Mouse (Mus musculus): ENCODE measurements around the gene Dgki. TPM values are rescaled to one million over a fixed set of nuclear protein-coding genes. Genes with fewer than 3 reads are reported as not detected.

Dgki gene
- polyA plus RNA-seq, 1 experiment: not detected

GRCm38 (mm10) chr6:37254144-37254543, 45.8 kb downstream of the Dgki start:
- Histone ChIP-seq H3K9me3 (ENCODE audit: control insufficient read depth, low read length) (no peaks in the 10 kb centered on the region), H3K4me3 (replicated peaks) (no peak overlapping the region), H3K4me1 (ENCODE audit: control insufficient read depth) (no peaks in the 10 kb centered on the region), H3K27me3 (ENCODE audit: control insufficient read depth) (no peaks in the 10 kb centered on the region), H3K36me3 (ENCODE audit: control insufficient read depth) (no peaks in the 10 kb centered on the region)
- TF ChIP-seq TAL1 (IDR thresholded peaks at IDR 0.05; ENCODE audit: low read length) (no peak), GATA1 (IDR thresholded peaks at IDR 0.05; ENCODE audit: low read length) (no peak)

DNA sequence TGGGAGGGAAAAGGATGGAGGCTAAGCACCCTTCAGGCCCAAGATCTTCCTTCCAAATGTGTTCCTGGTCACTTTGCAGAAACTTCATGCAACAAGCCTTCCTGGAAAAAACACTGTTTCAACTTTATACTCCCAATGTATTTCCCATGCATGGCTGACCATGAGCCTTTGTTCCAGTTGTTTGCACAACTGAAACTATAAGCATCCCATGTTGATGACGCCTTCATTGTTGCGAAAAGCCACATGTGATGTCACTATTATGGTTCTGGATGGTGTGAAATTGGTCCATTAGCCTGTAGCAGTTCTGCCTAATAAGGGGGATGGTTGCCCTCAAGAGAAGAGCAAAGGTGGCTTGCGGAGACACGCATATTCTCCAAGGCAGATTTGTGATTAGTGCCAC, 47.4 kb downstream of the Dgki start:
- TF ChIP-seq GATA1 (IDR thresholded peaks at IDR 0.05; ENCODE audit: low read length) (no peak), TAL1 (IDR thresholded peaks at IDR 0.05; ENCODE audit: low read length) (no peak)
- H3K4me3 ChIP-seq (replicated peaks): no peak overlapping the region
- H3K9me3 ChIP-seq (ENCODE audit: control insufficient read depth, low read length): no peaks in the 10 kb centered on the region
- no peaks in the 10 kb centered on the region for H3K36me3 ChIP-seq (ENCODE audit: control insufficient read depth)
- H3K4me1 ChIP-seq (ENCODE audit: control insufficient read depth): no peaks in the 10 kb centered on the region
- no peaks in the 10 kb centered on the region for H3K27me3 ChIP-seq (ENCODE audit: control insufficient read depth)

- Histone ChIP-seq H3K4me1 (ENCODE audit: control insufficient read depth) (no peaks in the 10 kb centered on the region), H3K4me3 (replicated peaks) (no peak overlapping the region), H3K36me3 (ENCODE audit: control insufficient read depth) (no peaks in the 10 kb centered on the region), H3K27me3 (ENCODE audit: control insufficient read depth) (no peaks in the 10 kb centered on the region), H3K9me3 (ENCODE audit: control insufficient read depth, low read length) (no peaks in the 10 kb centered on the region)
- TF ChIP-seq TAL1 (IDR thresholded peaks at IDR 0.05; ENCODE audit: low read length): no peak
- no peak for TF ChIP-seq GATA1 (IDR thresholded peaks at IDR 0.05; ENCODE audit: low read length)
Observed at GRCm38 (mm10) chr6:37250671-37251070, 49.3 kb downstream of the Dgki start.

GRCm38 (mm10) chr6:37245757-37246156, 54.2 kb downstream of the Dgki start:
- Histone ChIP-seq H3K9me3 (ENCODE audit: control insufficient read depth, low read length) (no peaks in the 10 kb centered on the region), H3K27me3 (ENCODE audit: control insufficient read depth) (no peaks in the 10 kb centered on the region), H3K4me1 (ENCODE audit: control insufficient read depth) (no peaks in the 10 kb centered on the region), H3K36me3 (ENCODE audit: control insufficient read depth) (no peaks in the 10 kb centered on the region), H3K4me3 (replicated peaks) (no peak overlapping the region)
- TF ChIP-seq TAL1 (IDR thresholded peaks at IDR 0.05; ENCODE audit: low read length): no peak
- TF ChIP-seq GATA1 (IDR thresholded peaks at IDR 0.05; ENCODE audit: low read length): no peak

GRCm38 (mm10) chr6:37244074-37244473, 55.9 kb downstream of the Dgki start:
- no peak for TF ChIP-seq GATA1 (IDR thresholded peaks at IDR 0.05; ENCODE audit: low read length)
- no peak for TF ChIP-seq TAL1 (IDR thresholded peaks at IDR 0.05; ENCODE audit: low read length)
- H3K4me1 ChIP-seq (ENCODE audit: control insufficient read depth): no peaks in the 10 kb centered on the region
- H3K27me3 ChIP-seq (ENCODE audit: control insufficient read depth): no peaks in the 10 kb centered on the region
- H3K36me3 ChIP-seq (ENCODE audit: control insufficient read depth): no peaks in the 10 kb centered on the region
- H3K4me3 ChIP-seq (replicated peaks): no peak overlapping the region
- no peaks in the 10 kb centered on the region for H3K9me3 ChIP-seq (ENCODE audit: control insufficient read depth, low read length)

- H3K4me3 ChIP-seq (replicated peaks): no peak overlapping the region
- H3K9me3 ChIP-seq (ENCODE audit: control insufficient read depth, low read length): no peaks in the 10 kb centered on the region
- H3K27me3 ChIP-seq (ENCODE audit: control insufficient read depth): no peaks in the 10 kb centered on the region
- H3K4me1 ChIP-seq (ENCODE audit: control insufficient read depth): no peaks in the 10 kb centered on the region
- no peaks in the 10 kb centered on the region for H3K36me3 ChIP-seq (ENCODE audit: control insufficient read depth)
- TF ChIP-seq TAL1 (IDR thresholded peaks at IDR 0.05; ENCODE audit: low read length) (no peak), GATA1 (IDR thresholded peaks at IDR 0.05; ENCODE audit: low read length) (no peak)
Observed at GRCm38 (mm10) chr6:37242769-37243121, 57.2 kb downstream of the Dgki start.

GRCm38 (mm10) chr6:37242100-37242768, 57.8 kb downstream of the Dgki start:
- H3K9me3 ChIP-seq (ENCODE audit: control insufficient read depth, low read length): no peaks in the 10 kb centered on the region
- H3K4me3 ChIP-seq (replicated peaks): no peak overlapping the region
- no peaks in the 10 kb centered on the region for H3K27me3 ChIP-seq (ENCODE audit: control insufficient read depth)
- H3K4me1 ChIP-seq (ENCODE audit: control insufficient read depth): no peaks in the 10 kb centered on the region
- no peaks in the 10 kb centered on the region for H3K36me3 ChIP-seq (ENCODE audit: control insufficient read depth)
- TF ChIP-seq GATA1 (IDR thresholded peaks at IDR 0.05; ENCODE audit: low read length) (no peak), TAL1 (IDR thresholded peaks at IDR 0.05; ENCODE audit: low read length) (no peak)

GRCm38 (mm10) chr6:37241434-37241833, 58.5 kb downstream of the Dgki start:
- Histone ChIP-seq H3K4me3 (replicated peaks) (no peak overlapping the region), H3K27me3 (ENCODE audit: control insufficient read depth) (no peaks in the 10 kb centered on the region), H3K4me1 (ENCODE audit: control insufficient read depth) (no peaks in the 10 kb centered on the region), H3K9me3 (ENCODE audit: control insufficient read depth, low read length) (no peaks in the 10 kb centered on the region), H3K36me3 (ENCODE audit: control insufficient read depth) (no peaks in the 10 kb centered on the region)
- TF ChIP-seq TAL1 (IDR thresholded peaks at IDR 0.05; ENCODE audit: low read length) (no peak), GATA1 (IDR thresholded peaks at IDR 0.05; ENCODE audit: low read length) (no peak)

DNA sequence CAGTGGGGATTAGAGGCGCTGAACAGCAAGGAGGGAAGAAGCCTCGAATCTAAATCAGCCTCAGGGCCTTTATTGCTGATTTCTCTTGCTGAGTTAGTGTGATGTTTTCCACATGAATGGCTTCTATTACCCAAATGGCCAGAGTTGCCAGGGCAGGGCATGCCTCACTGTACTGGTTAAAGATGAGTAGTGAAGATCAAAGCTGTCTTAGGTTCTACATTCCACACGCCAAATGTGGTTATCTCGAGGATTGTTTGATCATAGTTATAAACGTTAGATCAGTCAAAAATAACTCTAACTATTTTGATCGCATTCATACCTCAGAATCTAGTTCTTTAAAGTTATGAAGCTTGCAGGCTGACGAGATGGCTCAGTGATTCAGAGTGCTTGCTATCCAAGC, 59.8 kb downstream of the Dgki start:
- H3K9me3 ChIP-seq (ENCODE audit: control insufficient read depth, low read length): no peaks in the 10 kb centered on the region
- no peaks in the 10 kb centered on the region for H3K36me3 ChIP-seq (ENCODE audit: control insufficient read depth)
- H3K4me1 ChIP-seq (ENCODE audit: control insufficient read depth): no peaks in the 10 kb centered on the region
- no peak overlapping the region for H3K4me3 ChIP-seq (replicated peaks)
- TF ChIP-seq GATA1 (IDR thresholded peaks at IDR 0.05; ENCODE audit: low read length) (no peak), TAL1 (IDR thresholded peaks at IDR 0.05; ENCODE audit: low read length) (no peak)
- no peaks in the 10 kb centered on the region for H3K27me3 ChIP-seq (ENCODE audit: control insufficient read depth)

DNA sequence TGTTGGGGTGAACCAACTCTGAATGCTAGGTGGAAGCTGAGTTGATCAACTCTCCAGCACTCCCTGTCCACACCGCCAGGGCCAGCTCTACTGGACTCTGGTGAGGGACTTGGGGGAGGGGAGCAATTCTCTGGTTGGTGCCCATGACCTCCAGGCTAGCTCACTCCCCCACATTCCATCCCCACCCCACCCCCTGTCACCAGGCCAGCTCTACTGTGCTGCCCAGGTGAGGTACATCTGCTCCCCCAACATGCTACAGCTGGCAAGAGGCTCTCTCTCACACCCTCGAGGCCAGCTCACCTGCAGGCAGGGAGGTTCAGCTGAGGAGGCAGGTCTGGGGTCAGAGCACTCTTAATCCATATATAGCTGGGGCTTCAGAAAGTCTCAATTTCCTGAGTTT, 63.1 kb downstream of the Dgki start:
- Histone ChIP-seq H3K27me3 (ENCODE audit: control insufficient read depth) (no peaks in the 10 kb centered on the region), H3K9me3 (ENCODE audit: control insufficient read depth, low read length) (no peaks in the 10 kb centered on the region), H3K4me3 (replicated peaks) (no peak overlapping the region), H3K36me3 (ENCODE audit: control insufficient read depth) (no peaks in the 10 kb centered on the region), H3K4me1 (ENCODE audit: control insufficient read depth) (no peaks in the 10 kb centered on the region)
- TF ChIP-seq GATA1 (IDR thresholded peaks at IDR 0.05; ENCODE audit: low read length) (no peak), TAL1 (IDR thresholded peaks at IDR 0.05; ENCODE audit: low read length) (no peak)
